Mouse (Mus musculus): ENCODE results near the gene Med17.

- TF ChIP-seq ZC3H11A (IDR thresholded peaks at IDR 0.05; ENCODE audit: borderline replicate concordance, low read depth, low read length) (no peak), CHD2 (IDR thresholded peaks at IDR 0.05; ENCODE audit: low read depth, low read length) (no peak), MAFK (IDR thresholded peaks at IDR 0.05; ENCODE audit: insufficient read depth, low read depth, low read length) (no peak), HCFC1 (IDR thresholded peaks at IDR 0.05; ENCODE audit: borderline replicate concordance, insufficient read depth, low read length) (no peak), ZNF384 (IDR thresholded peaks at IDR 0.05; ENCODE audit: low read depth, low read length) (no peak)
Observed at GRCm38 (mm10) chr9:15252196-15252595, 27.5 kb downstream of the Med17 start.

Data from ES-E14 (cell line).